Mouse (Mus musculus): ENCODE results near the gene Ak7. TPM values are rescaled to one million over a fixed set of nuclear protein-coding genes. Genes with fewer than 3 reads are reported as not detected.

Ak7 gene
- polyA plus RNA-seq (2021; fragmentation: Nextera tagmentation), result 0.36 and 0.75 TPM in 2 replicates
- long read RNA-seq, experiment 1, result 0 reads
- long read RNA-seq, experiment 2, partial matches to known transcripts, result 0 of 2 reads
- long read RNA-seq, experiment 2, other reads (novel, unspliced or antisense), result 0 of 2 reads

DNA sequence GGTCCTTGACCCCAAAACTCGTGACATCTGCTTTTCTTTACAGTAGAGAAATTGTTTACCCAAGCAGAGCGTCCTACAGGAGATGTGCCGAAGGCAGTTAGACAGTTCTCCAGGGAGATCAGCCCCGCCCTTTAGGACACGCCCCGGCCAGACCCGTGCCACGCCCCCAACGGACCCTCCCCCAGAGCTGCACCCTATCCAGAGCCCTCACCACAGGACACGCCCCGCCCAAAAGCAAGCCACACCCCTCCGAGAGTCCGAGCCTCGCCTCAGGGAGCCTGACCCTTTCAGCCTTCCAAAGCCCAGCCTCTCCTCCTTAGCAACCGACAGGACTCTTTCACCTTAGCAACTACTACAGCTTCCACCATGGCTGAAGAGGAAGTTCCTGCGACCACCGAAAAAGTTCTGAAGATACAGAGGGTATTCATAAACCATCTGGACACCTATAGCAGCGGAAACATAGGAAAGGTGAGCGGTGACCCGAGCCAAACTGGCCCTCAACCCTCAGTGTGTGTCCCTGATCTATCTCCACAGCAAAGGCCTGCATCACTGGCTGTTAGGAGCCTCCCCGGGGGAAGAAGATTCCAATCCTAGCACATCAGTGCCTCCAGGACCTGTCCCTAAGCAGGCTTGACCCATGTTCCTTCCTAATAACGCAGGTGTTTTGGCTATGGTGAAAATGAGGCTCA is at the start of gene Ak7:
Gene Ak7 (plus strand): TSS at position 178 of the 689 bp plus-strand sequence.

DNA sequence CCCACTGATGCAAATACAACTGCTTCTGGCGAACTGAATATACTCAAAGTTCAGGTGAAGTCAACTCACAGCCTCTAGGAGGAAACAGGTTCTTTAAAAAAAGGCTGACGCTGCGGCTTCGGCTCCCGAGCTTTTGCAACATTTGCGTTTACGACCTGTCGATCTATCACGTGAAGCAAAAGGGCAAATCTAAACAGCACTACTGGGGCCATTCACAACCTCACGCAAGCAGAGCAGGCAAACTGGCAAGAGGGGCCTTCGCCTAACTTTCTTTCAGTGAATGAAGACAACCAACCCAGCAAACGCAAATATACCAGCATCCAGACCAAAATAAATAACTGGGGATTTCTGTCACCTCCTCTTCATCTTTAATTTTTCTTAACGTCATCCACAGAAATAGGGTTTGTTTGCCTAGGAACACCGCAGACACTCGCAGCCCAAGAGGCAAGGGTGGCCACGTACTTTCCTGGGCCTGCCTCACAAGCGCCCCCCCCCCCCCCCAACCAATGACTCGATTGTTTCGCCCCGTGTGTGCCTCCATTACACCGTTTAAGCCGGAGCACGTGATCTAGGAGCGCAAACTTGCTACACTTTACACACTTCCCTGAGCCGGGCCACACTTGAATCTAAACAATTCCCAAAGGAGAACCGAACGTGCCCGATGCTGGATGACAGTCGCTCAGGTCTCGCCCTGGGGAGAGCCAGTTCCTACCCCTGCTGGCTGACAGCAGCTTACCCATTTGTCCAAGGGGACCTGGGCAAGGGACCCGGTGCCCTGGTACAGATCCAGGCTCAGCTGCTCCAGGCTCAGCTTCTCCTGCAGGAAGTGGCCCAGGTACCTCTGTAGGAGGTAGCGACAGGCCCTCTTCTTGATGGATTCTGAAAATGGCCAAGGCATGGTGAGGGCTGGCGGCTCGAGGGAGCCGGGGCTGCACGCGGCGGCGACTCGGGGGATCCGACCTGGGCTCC is 21.6 kb upstream of the Ak7 start, which contains the start of gene Gskip:
Gene Gskip (plus strand): TSS at position 897 of the 969 bp plus-strand sequence.

DNA sequence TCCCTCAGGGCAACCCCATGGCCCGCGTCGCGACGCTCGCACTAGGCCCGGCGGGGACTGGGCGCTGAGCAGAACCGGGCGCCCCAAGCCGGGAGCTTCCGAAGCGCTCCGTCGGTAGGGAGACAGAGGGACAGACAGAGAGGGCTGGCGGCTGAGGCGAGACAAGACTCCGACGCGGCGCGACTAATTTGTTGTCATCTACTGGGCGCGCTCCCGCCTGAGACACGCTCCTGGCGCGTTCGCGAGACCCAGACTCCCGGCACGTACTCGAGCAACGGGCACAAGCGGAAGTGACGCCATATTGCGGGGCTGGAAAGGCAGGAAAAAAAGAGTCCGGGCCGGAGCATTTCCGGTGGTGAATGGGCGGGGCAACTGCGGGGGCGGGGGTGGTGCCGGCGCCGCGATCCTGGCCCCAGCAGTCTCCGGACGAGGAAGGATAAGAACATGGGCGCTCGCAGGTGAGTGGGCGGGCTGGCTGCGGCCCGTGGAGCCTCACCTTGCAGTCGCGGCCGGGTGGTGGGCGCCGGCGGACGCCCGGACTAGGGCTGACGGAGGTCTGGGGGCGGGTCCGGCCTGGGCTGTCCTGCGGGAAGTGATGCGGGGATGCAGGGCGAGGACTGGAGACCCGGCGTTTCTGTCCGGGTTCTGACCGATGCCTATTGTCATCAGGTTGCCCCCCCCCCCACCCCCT is 20.6 kb upstream of the Ak7 start, which contains the start of gene Atg2b:
Gene Atg2b (minus strand): TSS at position 211 of the 691 bp plus-strand sequence.

DNA sequence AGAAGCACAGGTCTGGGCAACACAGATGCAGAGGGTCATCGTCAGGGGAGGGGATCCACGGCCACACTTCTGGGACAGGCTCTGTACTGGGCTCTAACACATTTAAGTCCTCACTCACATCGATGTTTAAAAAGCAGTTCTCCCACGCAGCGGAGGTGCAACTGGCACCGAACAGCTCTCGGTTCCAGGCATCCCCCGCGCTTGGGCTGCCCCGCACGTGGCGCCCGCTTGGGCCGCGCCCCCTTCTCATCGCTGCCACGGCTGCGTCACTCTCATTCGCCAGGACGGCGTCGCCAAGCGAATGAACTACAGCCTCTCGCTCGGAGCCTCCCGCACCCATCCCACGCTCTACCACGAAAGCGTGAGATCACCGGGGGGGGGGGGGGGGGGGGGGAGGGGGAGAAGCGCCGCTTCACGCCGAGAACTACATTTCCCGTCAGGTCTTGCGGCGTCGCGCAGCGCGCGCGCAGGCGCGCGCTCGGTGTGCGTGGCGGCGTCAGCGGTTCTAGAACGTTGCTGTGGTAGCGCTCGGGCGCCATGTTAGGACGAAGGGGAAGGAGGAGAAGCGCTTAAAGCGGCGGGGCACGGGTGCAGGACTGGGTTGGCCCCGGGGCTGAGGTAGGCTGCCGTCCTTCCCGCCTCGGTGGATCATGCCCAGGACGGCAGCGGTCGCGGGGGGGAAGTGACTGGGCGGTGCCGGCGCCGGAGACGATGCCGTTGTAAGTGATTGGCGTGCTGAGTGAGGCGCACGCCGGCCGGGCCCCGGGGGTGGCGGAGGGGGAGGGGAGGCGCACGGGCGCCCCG is 78.6 kb downstream of the Ak7 start, which contains the start of gene Papola:
Gene Papola (plus strand): TSS at position 499 of the 804 bp plus-strand sequence.

Other genes starting within 250 kb of the Ak7 start
- 0.15 and 0.21 TPM in 2 replicates for gene Bdkrb2, start 142.8 kb upstream of the Ak7 start, polyA plus RNA-seq (2021; fragmentation: Nextera tagmentation)
- not detected in 2 replicates for gene Bdkrb1, start 102.9 kb upstream of the Ak7 start, polyA plus RNA-seq (2021; fragmentation: Nextera tagmentation)
- 46.2 and 53.0 TPM in 2 replicates for gene Gskip, start 21.1 kb upstream of the Ak7 start, polyA plus RNA-seq (2021; fragmentation: Nextera tagmentation)
- gene Atg2b, start 20.8 kb upstream of the Ak7 start, polyA plus RNA-seq (2021; fragmentation: Nextera tagmentation), result 6.7 and 7.9 TPM in 2 replicates
- 63.5 and 71.3 TPM in 2 replicates for gene Papola, start 78.7 kb downstream of the Ak7 start, polyA plus RNA-seq (2021; fragmentation: Nextera tagmentation)